Mouse (Mus musculus) lung, adult 2 months (tissue): ENCODE data around the gene Ano10.

ENCODE experiments used
- CTCF ChIP-seq: fragments of 200-500 bp; IDR thresholded peaks from 2 replicates; pipeline ENCODE4 v1.5.1; 2011; ENCODE audit warnings: mild to moderate bottlenecking, low read length, control low read depth; ENCODE audit not compliant: insufficient read depth
- POLR2A ChIP-seq: fragments of 200-500 bp; IDR thresholded peaks from 2 replicates; pipeline ENCODE4 v1.6.1; 2011; ENCODE audit warnings: low read depth, mild to moderate bottlenecking, control low read depth, low read length, borderline replicate concordance; ENCODE audit errors: extremely low read depth

GRCm38 (mm10) chr9:122274346-122274745 lies 19.9 kb downstream of the Ano10 start:
- TF ChIP-seq CTCF (no peak), POLR2A (no peak)
